10 mouse cellular contexts compared by ENCODE assay signal in the genomic region with DNA sequence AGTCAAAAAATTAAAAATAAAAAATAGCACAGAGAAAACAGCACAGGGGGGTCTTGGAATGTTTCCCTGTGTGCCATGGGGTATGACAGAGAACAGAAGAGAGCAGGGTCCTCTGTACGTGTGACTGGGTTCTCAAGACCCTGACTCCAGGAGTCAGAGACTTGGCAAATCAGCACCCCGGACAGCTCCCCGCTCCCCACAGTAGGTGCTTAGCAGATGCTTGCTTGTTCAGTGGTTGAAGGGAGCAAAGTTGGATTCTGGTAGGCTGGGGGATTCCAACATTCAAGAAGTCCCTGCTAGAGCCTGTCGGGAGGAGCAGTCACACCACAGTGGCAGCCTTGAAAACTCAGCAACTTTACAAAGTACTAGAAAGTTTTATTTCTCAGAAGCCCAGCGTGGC.
DNase-seq lines count a peak whose midpoint lies in the region; ATAC-seq and TF ChIP-seq lines count a peak whose summit lies in the region.
"Had no signal": no experiment of that assay in that cellular context is flagged by ENCODE, and none has a peak within 500 bp of the region (broad histone marks: within the 10 kb centered on the region; RNA-seq: fewer than 3 reads in every experiment).

No protein-coding gene starts in this region.

- TF ChIP-seq POLR2A in heart, adult 2 months (IDR thresholded peaks at IDR 0.05; ENCODE audit: insufficient read depth, low read depth, low read length), result no peak

- no peak overlapping the region for H3K4me3 ChIP-seq in embryonic facial prominence, embryonic 11.5 days (ENCODE audit: low read depth, low read length)
- no peak overlapping the region for H3K4me3 ChIP-seq in heart, adult 2 months

- no peaks in the 10 kb centered on the region for H3K27me3 ChIP-seq in embryonic facial prominence, embryonic 11.5 days (ENCODE audit: control insufficient read depth, insufficient read depth, low read length)
- H3K27me3 ChIP-seq in heart, adult 2 months (ENCODE audit: control insufficient read depth, insufficient read depth, low read length), result no peaks in the 10 kb centered on the region

- TF ChIP-seq CTCF in heart, adult 2 months (IDR thresholded peaks at IDR 0.05), result no peak

- H3K9me3 ChIP-seq in embryonic facial prominence, embryonic 11.5 days (replicated peaks; ENCODE audit: control insufficient read depth, low read length), result no peaks in the 10 kb centered on the region

- intact Hi-C loops in heart, postnatal 14 days (cut with DNase I), result no loop called here
- intact Hi-C loops in heart, adult 2 months (cut with DNase I), result no loop called here

- TF ChIP-seq EP300 in heart, adult 2 months (IDR thresholded peaks at IDR 0.05; ENCODE audit: insufficient read depth, low read depth, low read length), result no peak

- 34% methylated on average over 5 of the region's 5 CpGs for WGBS in embryonic facial prominence, embryonic 11.5 days
- WGBS in heart, adult 2 months, result 40% methylated on average over 5 of the region's 5 CpGs

- ATAC-seq in embryonic facial prominence, embryonic 11.5 days (replicated peaks; ENCODE audit: insufficient number of reproducible peaks, low FRiP score, low TSS enrichment, low read depth), result no peak
- ATAC-seq: forebrain, postnatal 0 days had no signal

- no peak overlapping the region for H3K27ac ChIP-seq in embryonic facial prominence, embryonic 11.5 days (replicated peaks; ENCODE audit: low read depth, low read length)
- H3K27ac ChIP-seq in heart, adult 2 months, result no peak overlapping the region

- no peak overlapping the region for H3K9ac ChIP-seq in embryonic facial prominence, embryonic 11.5 days (replicated peaks; ENCODE audit: low read length)
- H3K9ac ChIP-seq in heart, adult 2 months (ENCODE audit: low read depth, low read length), result no peak overlapping the region
- H3K9ac ChIP-seq: forebrain, postnatal 0 days had no signal

- peaks cover 2% of the 10 kb centered on the region for H3K4me1 ChIP-seq in embryonic facial prominence, embryonic 11.5 days (ENCODE audit: control insufficient read depth, insufficient read depth, low read length)
- H3K4me1 ChIP-seq in heart, adult 2 months (ENCODE audit: control insufficient read depth, insufficient read depth, low read length), result no peaks in the 10 kb centered on the region

- peak; percentile 31 to 45 for DNase-seq in heart, postnatal 14 days
- DNase-seq in heart, adult 18-20 months, result no peak
- DNase-seq in right cerebral cortex, postnatal 4 days, result peak; percentile 21
- no peak for DNase-seq in right cerebral cortex, adult 18-20 months
- peak; percentile 86 for DNase-seq in embryonic facial prominence, embryonic 11.5 days (ENCODE audit: low spot score)
- peak; percentile 51 for DNase-seq in testis, postnatal 14 days (ENCODE audit: low spot score)
- DNase-seq in cerebellum, adult 18-20 months, result no peak
- DNase-seq in heart, adult 2 months, result no peak
- DNase-seq: forebrain, postnatal 0 days; midbrain, embryonic 14.5 days had no signal

- H3K79me2 ChIP-seq in heart, adult 2 months (replicated peaks; ENCODE audit: control insufficient read depth, insufficient read depth, low read length), result no peaks in the 10 kb centered on the region

- H3K36me3 ChIP-seq in embryonic facial prominence, embryonic 11.5 days (replicated peaks; ENCODE audit: control insufficient read depth, insufficient read depth, low read depth, low read length), result no peaks in the 10 kb centered on the region
- no peaks in the 10 kb centered on the region for H3K36me3 ChIP-seq in heart, adult 2 months (ENCODE audit: control insufficient read depth, insufficient read depth, low read length)

- H3K4me2 ChIP-seq in embryonic facial prominence, embryonic 11.5 days (ENCODE audit: low read depth, low read length), result no peak overlapping the region

Comparison
In these comparisons a context has a peak if more than half of its experiments do, and no peak if none do; other contexts are left out.
1. DNase-seq: peak in heart, postnatal 14 days (2 of 2), right cerebral cortex, postnatal 4 days (single experiment), embryonic facial prominence, embryonic 11.5 days (single experiment) and testis, postnatal 14 days (single experiment); none in heart, adult 18-20 months (0 of 2), right cerebral cortex, adult 18-20 months (single experiment), cerebellum, adult 18-20 months (0 of 2) and heart, adult 2 months (0 of 2).